Mouse (Mus musculus): ENCODE results near the gene Cntn6.

Cntn6 gene

GRCm38 (mm10) chr6:104492490-104493431, at the start of gene Cntn6:
Gene Cntn6 (plus strand): TSS chr6:104492790.
- DNase-seq (ENCODE audit: low read depth, low spot score) = no peak

GRCm38 (mm10) chr6:104443731-104444130, 48.9 kb upstream of the Cntn6 start:
- DNase-seq (ENCODE audit: low read depth, low spot score) = no peak

- no peak for DNase-seq (ENCODE audit: low read depth, low spot score)
These were observed 21.9 kb upstream of the Cntn6 start for GRCm38 (mm10) chr6:104470706-104471105.

DNA sequence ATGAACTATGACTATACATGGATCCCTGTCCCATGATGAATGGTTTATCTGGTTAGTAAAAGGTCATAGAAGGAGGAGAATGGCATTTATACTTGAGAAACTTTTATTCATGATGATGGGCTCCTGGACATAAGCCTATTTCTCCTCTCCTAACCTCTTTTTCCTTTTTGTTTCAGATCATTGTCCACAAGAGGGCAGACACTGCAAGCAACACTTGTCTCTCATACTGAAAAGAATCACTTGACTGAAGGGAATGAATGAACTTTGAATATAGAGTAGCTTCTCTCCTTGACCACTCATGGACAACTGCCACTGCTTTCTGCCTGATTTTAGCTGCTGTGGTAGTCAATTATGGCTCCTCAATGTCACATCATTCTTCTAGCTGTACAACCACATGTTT, 13.3 kb upstream of the Cntn6 start:
- no peak for DNase-seq (ENCODE audit: low read depth, low spot score)

GRCm38 (mm10) chr6:104493459-104493858, 869 bp downstream of the Cntn6 start:
- DNase-seq (ENCODE audit: low read depth, low spot score) = no peak

DNA sequence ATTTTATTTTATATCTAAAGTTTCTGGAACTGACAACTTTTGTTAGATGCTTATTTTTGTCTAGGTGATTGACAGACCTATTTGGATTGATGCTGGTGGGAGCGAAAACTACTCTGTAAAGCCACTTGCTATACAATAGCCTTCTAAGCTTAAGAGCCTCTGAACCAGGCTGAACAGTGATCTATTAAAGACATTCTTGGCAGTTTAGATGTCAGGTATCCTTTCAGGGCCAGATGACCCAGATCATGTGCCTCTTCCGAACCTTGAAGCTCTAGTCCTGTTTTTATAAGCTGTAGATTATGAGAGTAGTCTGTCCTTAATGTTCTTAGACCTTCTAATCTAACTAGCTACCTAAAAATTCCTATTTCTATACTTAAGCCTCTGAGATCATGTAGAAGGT, 3.2 kb downstream of the Cntn6 start:
- DNase-seq (ENCODE audit: low read depth, low spot score) = no peak

GRCm38 (mm10) chr6:104563993-104564392, 71.4 kb downstream of the Cntn6 start:
- DNase-seq (ENCODE audit: low read depth, low spot score) = no peak

DNA sequence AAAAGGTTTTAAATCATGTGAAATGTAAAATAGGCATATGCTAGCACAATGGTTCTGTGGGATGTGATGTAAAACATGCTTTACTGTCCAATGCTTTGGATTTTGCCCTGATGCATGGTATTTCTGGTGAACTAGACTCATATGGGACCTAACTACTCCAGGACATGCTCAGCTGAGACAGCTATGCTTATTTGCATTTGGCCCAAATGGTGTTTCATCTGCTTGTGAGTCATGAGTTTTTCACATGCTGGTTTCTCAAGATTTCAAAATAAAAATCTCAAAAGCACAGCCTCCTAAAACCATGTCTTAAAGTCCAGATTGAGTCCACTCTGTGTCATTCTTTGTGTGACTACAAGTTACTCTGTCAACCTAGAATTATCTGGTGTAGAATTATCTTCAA, 77.0 kb downstream of the Cntn6 start:
- DNase-seq (ENCODE audit: low read depth, low spot score) = no peak

DNA sequence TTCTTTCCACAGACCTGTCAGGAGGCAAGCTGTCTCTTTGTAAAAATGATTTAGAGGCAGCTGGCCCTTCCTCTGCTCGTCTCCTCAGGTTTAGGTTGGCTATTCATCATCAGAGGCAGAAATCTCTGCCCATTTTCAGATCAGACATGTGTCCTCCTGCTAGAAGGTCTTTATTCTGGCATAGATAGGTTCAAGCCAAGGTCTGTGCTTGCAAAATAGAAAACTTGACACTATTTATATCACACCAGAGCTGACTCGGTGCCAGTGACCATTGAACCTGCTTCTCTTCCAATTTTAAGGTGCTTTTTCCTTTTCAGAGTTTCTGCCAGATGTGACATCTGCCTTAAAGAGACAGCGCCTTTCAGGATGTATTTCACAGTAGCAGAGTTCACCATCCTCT, 95.4 kb downstream of the Cntn6 start:
- no peak for DNase-seq (ENCODE audit: low read depth, low spot score)

GRCm38 (mm10) chr6:104600838-104601397, 108.3 kb downstream of the Cntn6 start:
- DNase-seq (ENCODE audit: low read depth, low spot score) = no peak

GRCm38 (mm10) chr6:104602894-104603293, 110.3 kb downstream of the Cntn6 start:
- DNase-seq (ENCODE audit: low read depth, low spot score) = no peak

GRCm38 (mm10) chr6:104603371-104603770, 110.8 kb downstream of the Cntn6 start:
- DNase-seq (ENCODE audit: low read depth, low spot score) = no peak

- no peak for DNase-seq (ENCODE audit: low read depth, low spot score)
These were observed 112.6 kb downstream of the Cntn6 start for GRCm38 (mm10) chr6:104605214-104605613.

DNA sequence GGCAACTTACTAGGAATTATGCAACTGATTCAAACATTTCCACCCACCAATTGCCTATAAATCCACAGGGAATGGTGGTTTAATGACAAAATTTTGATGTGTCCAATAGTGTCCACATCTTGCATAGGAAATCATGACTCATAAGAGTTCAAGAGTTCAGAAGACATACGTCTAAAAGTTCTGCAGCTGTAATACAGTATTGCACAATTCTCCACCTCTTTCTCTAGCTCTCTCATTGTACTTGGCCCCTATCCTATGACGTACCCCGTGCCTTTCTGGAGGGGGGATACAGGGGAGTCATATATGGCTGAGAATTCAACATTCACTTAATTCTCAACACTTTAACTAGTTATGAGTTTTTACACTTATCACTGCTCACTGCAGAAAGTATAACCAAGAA, 160.9 kb downstream of the Cntn6 start:
- DNase-seq (ENCODE audit: low read depth, low spot score) = no peak

GRCm38 (mm10) chr6:104668701-104669100, 176.1 kb downstream of the Cntn6 start:
- no peak for DNase-seq (ENCODE audit: low read depth, low spot score)

DNA sequence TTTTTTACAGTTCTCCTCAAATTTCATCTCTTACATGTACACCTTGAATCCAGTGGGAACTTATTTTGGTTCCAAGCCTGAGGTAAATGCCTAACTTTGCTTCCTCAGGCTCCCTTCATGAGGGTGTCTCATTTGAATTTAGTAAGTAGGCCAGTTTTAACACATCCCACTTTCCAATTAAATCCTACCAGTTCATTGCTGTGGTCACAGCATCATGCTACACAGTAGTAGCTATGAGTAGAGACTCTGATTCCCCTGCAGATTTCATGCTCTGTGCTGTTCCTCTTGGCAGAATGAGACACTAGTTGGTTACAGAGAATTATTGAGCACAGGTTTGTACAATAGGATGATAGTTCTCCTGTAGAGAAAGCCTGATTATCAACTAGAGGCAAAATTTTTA, 181.7 kb downstream of the Cntn6 start:
- DNase-seq (ENCODE audit: low read depth, low spot score) = no peak

- no peak for DNase-seq (ENCODE audit: low read depth, low spot score)
These were observed 187.4 kb downstream of the Cntn6 start for GRCm38 (mm10) chr6:104679809-104680495.

DNA sequence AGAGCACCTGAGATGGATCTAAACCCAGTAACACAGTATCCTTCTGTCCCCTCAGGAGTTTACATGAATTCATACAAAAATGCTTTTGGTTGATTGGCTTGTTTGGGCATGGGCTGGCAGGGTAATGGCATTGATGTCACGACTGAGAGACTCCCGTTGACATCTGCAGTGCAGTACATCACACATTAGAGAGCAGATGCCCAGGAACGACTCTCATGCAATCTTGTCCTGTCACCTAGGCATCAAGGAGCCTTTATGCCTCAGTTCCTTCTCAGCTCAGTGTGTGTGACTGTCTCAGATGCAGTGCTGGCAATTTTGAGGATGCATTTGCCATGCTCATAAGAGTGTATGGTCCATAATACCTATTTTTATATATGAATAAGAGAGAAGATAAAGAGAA, 195.4 kb downstream of the Cntn6 start:
- no peak for DNase-seq (ENCODE audit: low read depth, low spot score)

GRCm38 (mm10) chr6:104688439-104689125, 196.0 kb downstream of the Cntn6 start:
- DNase-seq (ENCODE audit: low read depth, low spot score) = no peak

DNA sequence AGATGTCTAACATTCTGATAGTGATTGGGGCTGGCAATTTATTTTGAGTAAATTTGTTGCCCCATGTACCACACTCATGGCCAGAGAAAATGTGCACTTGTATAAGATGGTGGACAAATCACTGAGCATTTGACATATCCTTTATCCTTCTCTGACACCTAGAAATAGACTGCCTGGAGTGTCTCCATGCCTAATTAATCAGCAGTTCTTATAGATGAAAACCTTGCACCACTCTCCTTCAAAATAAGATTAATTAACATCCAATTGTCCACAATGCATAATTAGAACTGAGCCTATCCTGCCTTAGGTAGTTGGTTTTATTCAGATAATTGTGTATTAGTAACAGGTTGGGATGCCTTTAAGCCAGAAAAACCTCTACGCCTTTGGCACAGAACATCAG, 236.0 kb downstream of the Cntn6 start:
- DNase-seq (ENCODE audit: low read depth, low spot score) = no peak

- no peak for DNase-seq (ENCODE audit: low read depth, low spot score)
These were observed 241.7 kb downstream of the Cntn6 start for GRCm38 (mm10) chr6:104734256-104734655.

DNA sequence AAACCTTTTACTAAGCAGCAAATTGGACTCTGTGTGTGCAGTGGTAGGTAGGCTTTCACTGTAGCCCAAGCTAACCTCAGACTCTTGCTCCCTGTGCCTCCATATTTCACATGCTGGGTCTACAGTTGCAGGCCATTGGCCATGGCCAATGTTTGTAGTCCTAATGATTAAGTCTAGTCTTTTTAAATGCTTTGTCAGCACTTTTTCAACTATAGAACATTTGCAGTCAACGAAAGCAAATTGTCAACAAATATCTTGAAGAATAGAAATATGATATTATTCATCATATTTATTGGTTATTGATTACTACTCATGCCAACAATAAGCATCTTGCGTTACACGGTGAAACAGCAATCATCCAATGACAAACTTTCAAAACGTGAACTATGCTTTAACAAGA, 246.4 kb downstream of the Cntn6 start:
- no peak for DNase-seq (ENCODE audit: low read depth, low spot score)

Data from retina, adult 2 months (tissue).